Mouse (Mus musculus) thymus, adult 2 months (tissue): ENCODE measurements around the gene Tnfrsf13c.

Experiments used
- CTCF ChIP-seq: fragments of 200-500 bp; IDR thresholded peaks from 2 replicates; pipeline ENCODE4 v1.5.1; 2012; ENCODE audit warnings: mild to moderate bottlenecking, control low read depth, low read length, moderate library complexity, borderline replicate concordance; ENCODE audit not compliant: control insufficient read depth, poor library complexity, insufficient read depth; ENCODE audit errors: extremely low read depth
- POLR2A ChIP-seq: fragments of 200-500 bp; IDR thresholded peaks from 2 replicates; pipeline ENCODE4 v1.6.1; 2012; ENCODE audit warnings: mild to moderate bottlenecking, low read length, control low read depth, moderate library complexity; ENCODE audit not compliant: control insufficient read depth, poor library complexity, insufficient read depth; ENCODE audit errors: extremely low read depth

GRCm38 (mm10) chr15:82186931-82187330, 37.2 kb downstream of the Tnfrsf13c start:
- TF ChIP-seq CTCF, result no peak
- TF ChIP-seq POLR2A, result no peak
